Mouse (Mus musculus) spleen, adult 12 weeks (tissue): ENCODE results near the gene Il1rl1.

ENCODE experiments used
- DNase-seq: peaks from one replicate; pipeline ENCODE4 v3.0.0; 2022; ENCODE audit warnings: low spot score

Gene Il1rl1

GRCm38 (mm10) chr1:40428910-40429675, at the start of gene Il1rl1:
Gene Il1rl1 (plus strand): TSS chr1:40429570.
- DNase-seq = no peak

GRCm38 (mm10) chr1:40380111-40380510, 49.3 kb upstream of the Il1rl1 start:
- peak; percentile 38 for DNase-seq

- no peak for DNase-seq
Measured at GRCm38 (mm10) chr1:40380990-40381389, 48.4 kb upstream of the Il1rl1 start.

GRCm38 (mm10) chr1:40382841-40383240, 46.5 kb upstream of the Il1rl1 start:
- DNase-seq = no peak

- no peak for DNase-seq
Measured at GRCm38 (mm10) chr1:40384931-40385545, 44.3 kb upstream of the Il1rl1 start.

GRCm38 (mm10) chr1:40391374-40391773, 38.0 kb upstream of the Il1rl1 start:
- no peak for DNase-seq

GRCm38 (mm10) chr1:40392535-40392934, 36.8 kb upstream of the Il1rl1 start:
- DNase-seq = no peak

- DNase-seq = no peak
Measured at GRCm38 (mm10) chr1:40393214-40393613, 36.2 kb upstream of the Il1rl1 start.

GRCm38 (mm10) chr1:40399639-40400038, 29.7 kb upstream of the Il1rl1 start:
- DNase-seq = no peak

GRCm38 (mm10) chr1:40404682-40405081, 24.7 kb upstream of the Il1rl1 start:
- no peak for DNase-seq

GRCm38 (mm10) chr1:40409882-40410281, 19.5 kb upstream of the Il1rl1 start:
- no peak for DNase-seq

GRCm38 (mm10) chr1:40413039-40413438, 16.3 kb upstream of the Il1rl1 start:
- no peak for DNase-seq

- no peak for DNase-seq
Measured at GRCm38 (mm10) chr1:40414276-40414675, 15.1 kb upstream of the Il1rl1 start.

GRCm38 (mm10) chr1:40414863-40415656, 14.3 kb upstream of the Il1rl1 start:
- DNase-seq = no peak

- no peak for DNase-seq
Measured at GRCm38 (mm10) chr1:40417034-40417433, 12.3 kb upstream of the Il1rl1 start.

GRCm38 (mm10) chr1:40418512-40418911, 10.9 kb upstream of the Il1rl1 start:
- DNase-seq = no peak

- DNase-seq = no peak
Measured at GRCm38 (mm10) chr1:40423892-40424291, 5.5 kb upstream of the Il1rl1 start.

GRCm38 (mm10) chr1:40427270-40427669, 2.1 kb upstream of the Il1rl1 start:
- no peak for DNase-seq

- DNase-seq = no peak
Measured at GRCm38 (mm10) chr1:40427901-40428300, 1.5 kb upstream of the Il1rl1 start.

- DNase-seq = no peak
Measured at GRCm38 (mm10) chr1:40430143-40430834, 919 bp downstream of the Il1rl1 start.

GRCm38 (mm10) chr1:40432169-40432568, 2.8 kb downstream of the Il1rl1 start:
- no peak for DNase-seq

- no peak for DNase-seq
Measured at GRCm38 (mm10) chr1:40435936-40436335, 6.6 kb downstream of the Il1rl1 start.
